Mouse (Mus musculus) stomach, embryonic 14.5 days (tissue): ENCODE measurements at regions not wholly inside any gene's neighbourhood (a gene's known extent, or its start where the extent isn't known, plus 50 kb on each side); places are given as distances from the start of the nearest gene placed in this dataset.

Experiments used
- ATAC-seq: fragments of 200-750 bp; cut with Nextera tagmentation; 2 replicates; pipeline ENCODE4 v1.8.0; 2017; ENCODE audit warnings: low read depth, moderate TSS enrichment; ENCODE audit not compliant: insufficient number of reproducible peaks, insufficient read depth, low FRiP score
- H3K27ac ChIP-seq: fragments of 300-500 bp; sonication (generic); 2 replicates; pipeline ENCODE4 v1.5.1; 2014; ENCODE audit warnings: mild to moderate bottlenecking, low read length, moderate library complexity, mixed read lengths
- H3K27me3 ChIP-seq: fragments of 300-500 bp; sonication (generic); 2 replicates; pipeline ENCODE4 v1.6.1; 2014; ENCODE audit warnings: low read length, control low read depth, mixed read lengths; ENCODE audit not compliant: control insufficient read depth, insufficient read depth
- H3K36me3 ChIP-seq: fragments of 300-500 bp; sonication (generic); 2 replicates; pipeline ENCODE4 v1.6.1; 2014; ENCODE audit warnings: mild to moderate bottlenecking, control low read depth, low read length, moderate library complexity, mixed read lengths; ENCODE audit not compliant: control insufficient read depth, insufficient read depth
- H3K4me1 ChIP-seq: fragments of 300-500 bp; sonication (generic); 2 replicates; pipeline ENCODE4 v1.6.1; 2014; ENCODE audit warnings: low read length, control low read depth, mixed read lengths; ENCODE audit not compliant: control insufficient read depth, insufficient read depth
- H3K4me2 ChIP-seq: fragments of 300-500 bp; sonication (generic); replicated peaks from 2 replicates; pipeline ENCODE4 v1.6.1; 2014; ENCODE audit warnings: low read depth, low read length, control low read depth
- H3K4me3 ChIP-seq: fragments of 300-500 bp; sonication (generic); 2 replicates; pipeline ENCODE4 v1.5.1; 2014; ENCODE audit warnings: low read depth, low read length, control low read depth
- H3K9ac ChIP-seq: fragments of 300-500 bp; sonication (generic); replicated peaks from 2 replicates; pipeline ENCODE4 v1.6.1; 2014; ENCODE audit warnings: low read depth, mild to moderate bottlenecking, control low read depth, low read length, moderate library complexity, mixed read lengths
- H3K9me3 ChIP-seq: fragments of 300-500 bp; sonication (generic); 2 replicates; pipeline ENCODE4 v1.6.1; 2016; ENCODE audit warnings: low read depth, low read length, control low read depth; ENCODE audit not compliant: control insufficient read depth
- WGBS: fragments of 180-500 bp; shearing (Covaris S2); extraction: QIAGEN DNeasy Blood & Tissue Kit; methylation state at CpG from one replicate; pipeline ENCODE4 v1.1.7; 2014; 5-methylcytosine and 5-hydroxymethylcytosine counted together

DNA sequence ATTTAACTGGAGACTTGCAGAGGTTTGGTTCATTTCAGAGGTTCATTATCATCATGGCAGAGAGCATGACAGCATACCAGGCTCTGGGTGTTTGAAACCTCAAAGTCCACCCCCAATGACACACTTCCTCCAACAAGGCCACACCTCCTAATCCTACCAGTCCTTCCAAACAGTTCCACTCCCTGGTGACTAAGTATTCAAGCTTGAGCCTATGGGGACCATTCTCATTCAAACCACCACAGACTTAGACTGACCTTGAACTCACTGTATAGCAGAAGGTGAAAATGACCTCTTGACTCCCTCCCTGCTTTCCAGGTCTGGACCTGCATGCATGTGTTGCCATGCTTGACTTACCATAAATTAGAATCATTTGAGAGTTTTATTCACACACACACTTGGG lies 87.6 kb upstream of the Foxn2 start:
- Histone ChIP-seq H3K4me1 (no peaks in the 10 kb centered on the region), H3K9ac (no peak overlapping the region), H3K27ac (no peak overlapping the region), H3K4me2 (no peak overlapping the region), H3K27me3 (no peaks in the 10 kb centered on the region), H3K9me3 (no peaks in the 10 kb centered on the region), H3K36me3 (no peaks in the 10 kb centered on the region), H3K4me3 (no peak overlapping the region)
- ATAC-seq, result no peak

DNA sequence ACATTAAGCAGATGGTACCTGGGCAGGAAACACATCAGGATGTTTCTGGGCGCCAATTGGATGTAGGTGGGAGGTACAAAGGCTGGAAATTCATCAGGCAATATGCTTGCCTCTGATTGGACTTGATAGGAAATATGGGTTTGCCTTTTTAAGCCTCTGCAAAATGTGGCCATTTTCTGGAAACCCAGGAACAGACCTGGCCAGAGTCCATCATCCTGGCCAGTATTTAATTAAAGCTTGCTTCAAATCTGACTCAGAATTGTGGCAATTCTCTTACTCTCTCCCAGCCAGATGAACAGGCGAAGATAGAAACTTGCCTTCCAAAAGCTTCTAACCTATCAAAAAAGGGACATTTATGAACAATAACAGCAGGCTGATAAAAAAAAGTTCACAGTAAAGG lies 79.3 kb upstream of the Foxn2 start:
- H3K36me3 ChIP-seq, result no peaks in the 10 kb centered on the region
- H3K4me3 ChIP-seq, result no peak overlapping the region
- H3K9me3 ChIP-seq, result no peaks in the 10 kb centered on the region
- H3K4me1 ChIP-seq, result no peaks in the 10 kb centered on the region
- no peak for ATAC-seq
- H3K27me3 ChIP-seq, result no peaks in the 10 kb centered on the region
- H3K27ac ChIP-seq, result no peak overlapping the region
- 79% methylated on average over 2 of the region's 2 CpGs for WGBS
- no peak overlapping the region for H3K9ac ChIP-seq
- H3K4me2 ChIP-seq, result no peak overlapping the region

DNA sequence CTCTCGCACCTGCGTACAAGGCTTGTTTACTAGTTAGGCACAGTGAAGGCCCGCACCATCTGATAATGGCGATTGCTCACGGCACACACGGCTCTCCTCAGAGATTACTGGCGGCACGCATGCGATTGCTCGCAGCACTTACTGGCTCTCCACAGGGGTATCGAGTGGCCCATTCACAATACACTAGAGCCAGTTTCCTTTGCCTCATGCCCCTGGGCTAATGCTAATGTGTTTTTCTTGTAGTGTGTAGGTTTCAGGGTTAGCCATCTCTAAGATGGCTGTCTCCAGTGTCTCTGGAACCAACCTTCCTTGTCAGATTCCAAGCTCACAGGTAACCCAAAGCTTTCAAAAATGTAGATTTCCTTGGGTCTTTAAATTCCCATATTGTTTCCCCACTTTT lies 78.1 kb upstream of the Foxn2 start:
- WGBS, result 88% methylated on average over 11 of the region's 11 CpGs
- no peak for ATAC-seq

DNA sequence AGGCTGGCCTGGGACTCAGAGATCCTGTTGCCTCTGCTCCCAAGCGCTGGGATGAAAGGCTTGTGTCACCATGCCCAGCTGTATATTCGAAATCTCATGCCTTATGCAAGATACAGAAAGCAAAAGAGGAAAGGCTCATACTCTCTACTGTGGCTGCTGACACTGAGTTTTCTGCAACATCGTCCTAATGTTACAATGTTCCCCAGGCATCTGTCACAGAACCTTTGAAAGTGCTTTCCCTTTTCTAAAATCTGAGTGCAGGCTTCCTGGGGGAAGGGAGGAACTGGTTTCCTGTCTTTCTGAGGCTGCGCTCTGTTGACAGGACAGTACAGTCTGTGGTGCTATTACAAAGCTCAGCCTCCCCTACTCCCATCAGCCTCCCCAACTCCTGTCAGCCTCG lies 72.6 kb upstream of the Foxn2 start:
- WGBS, result 63% methylated on average over 5 of the region's 5 CpGs
- H3K27me3 ChIP-seq, result no peaks in the 10 kb centered on the region
- H3K36me3 ChIP-seq, result no peaks in the 10 kb centered on the region
- H3K4me1 ChIP-seq, result no peaks in the 10 kb centered on the region
- no peak overlapping the region for H3K4me3 ChIP-seq
- H3K9me3 ChIP-seq, result no peaks in the 10 kb centered on the region
- ATAC-seq, result no peak
- no peak overlapping the region for H3K9ac ChIP-seq
- no peak overlapping the region for H3K4me2 ChIP-seq
- no peak overlapping the region for H3K27ac ChIP-seq

More for the DNA sequence above, 78.1 kb upstream of the Foxn2 start:
- no peaks in the 10 kb centered on the region for H3K27me3 ChIP-seq
- no peak overlapping the region for H3K27ac ChIP-seq
- no peaks in the 10 kb centered on the region for H3K9me3 ChIP-seq
- H3K9ac ChIP-seq, result no peak overlapping the region
- H3K4me3 ChIP-seq, result no peak overlapping the region
- no peaks in the 10 kb centered on the region for H3K36me3 ChIP-seq
- no peaks in the 10 kb centered on the region for H3K4me1 ChIP-seq
- no peak overlapping the region for H3K4me2 ChIP-seq

DNA sequence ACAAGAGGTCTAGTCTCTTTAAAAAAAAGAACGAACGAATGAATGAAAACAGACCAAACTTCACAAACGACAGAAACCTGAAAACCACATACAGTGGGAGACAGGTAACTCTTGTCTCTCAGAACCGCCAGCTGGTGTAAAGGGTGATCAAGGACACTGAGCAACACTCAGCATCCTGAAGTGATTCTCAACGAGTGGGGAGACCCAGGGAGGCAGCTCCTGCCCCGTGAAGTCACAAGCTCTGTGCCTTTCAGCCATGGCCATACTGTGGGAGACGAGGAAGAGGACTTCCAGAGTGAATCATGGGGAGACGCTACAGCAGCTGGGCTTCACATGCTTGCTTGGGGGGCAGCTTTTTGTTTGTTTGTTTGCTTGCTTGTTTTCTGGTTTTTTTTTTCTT lies 70.5 kb upstream of the Foxn2 start:
- H3K27ac ChIP-seq, result no peak overlapping the region
- H3K36me3 ChIP-seq, result no peaks in the 10 kb centered on the region
- H3K9me3 ChIP-seq, result no peaks in the 10 kb centered on the region
- 85% methylated on average over 8 of the region's 8 CpGs for WGBS
- H3K4me2 ChIP-seq, result no peak overlapping the region
- H3K27me3 ChIP-seq, result no peaks in the 10 kb centered on the region
- H3K4me1 ChIP-seq, result no peaks in the 10 kb centered on the region
- no peak overlapping the region for H3K4me3 ChIP-seq
- no peak overlapping the region for H3K9ac ChIP-seq
- ATAC-seq, result no peak

DNA sequence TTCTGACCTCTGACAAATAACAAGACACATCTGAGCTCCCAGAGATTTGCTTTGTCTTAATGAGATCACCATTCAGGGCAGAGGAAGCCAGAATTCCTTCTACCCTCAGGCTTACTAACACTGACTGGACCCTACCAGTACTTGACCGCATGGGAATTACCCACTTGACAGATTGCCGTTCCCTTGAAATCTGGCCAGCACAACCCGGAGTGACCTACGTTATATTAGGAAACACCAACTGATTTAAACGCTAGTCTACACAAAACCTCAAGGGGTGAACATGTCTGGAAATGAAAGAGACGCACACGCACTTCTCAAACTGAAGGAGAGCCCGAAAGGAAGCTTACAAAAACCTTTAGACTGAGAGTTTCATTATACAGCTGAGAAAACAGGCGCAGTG lies 69.8 kb upstream of the Foxn2 start:
- Histone ChIP-seq H3K36me3 (no peaks in the 10 kb centered on the region), H3K9me3 (no peaks in the 10 kb centered on the region), H3K4me1 (no peaks in the 10 kb centered on the region), H3K4me2 (no peak overlapping the region), H3K27me3 (no peaks in the 10 kb centered on the region), H3K9ac (no peak overlapping the region), H3K27ac (no peak overlapping the region), H3K4me3 (no peak overlapping the region)
- 61% methylated on average over 9 of the region's 9 CpGs for WGBS
- no peak for ATAC-seq

DNA sequence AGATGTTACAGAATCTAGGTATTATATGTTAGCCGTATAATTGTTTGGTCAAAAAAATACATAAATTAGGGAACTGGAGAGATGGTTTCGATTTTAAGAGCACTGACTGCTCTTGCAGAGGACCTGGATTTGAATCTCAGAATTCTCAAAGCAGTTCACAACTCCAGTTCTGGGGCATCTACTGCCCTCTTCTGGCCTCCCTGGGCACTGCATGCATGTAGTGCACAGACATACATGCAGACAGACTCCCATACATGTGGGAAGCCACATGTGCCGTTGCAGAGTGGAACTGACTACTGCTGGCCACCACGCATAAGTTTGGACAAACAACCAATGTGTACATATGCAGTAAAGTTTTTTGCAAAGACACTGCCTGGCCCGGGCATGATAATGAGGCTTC lies 62.0 kb upstream of the Foxn2 start:
- no peaks in the 10 kb centered on the region for H3K27me3 ChIP-seq
- no peak overlapping the region for H3K4me2 ChIP-seq
- no peaks in the 10 kb centered on the region for H3K9me3 ChIP-seq
- H3K27ac ChIP-seq, result no peak overlapping the region
- no peak overlapping the region for H3K4me3 ChIP-seq
- no peaks in the 10 kb centered on the region for H3K36me3 ChIP-seq
- WGBS, result 76% methylated on average over 5 of the region's 5 CpGs
- H3K4me1 ChIP-seq, result no peaks in the 10 kb centered on the region
- no peak overlapping the region for H3K9ac ChIP-seq
- ATAC-seq, result no peak

DNA sequence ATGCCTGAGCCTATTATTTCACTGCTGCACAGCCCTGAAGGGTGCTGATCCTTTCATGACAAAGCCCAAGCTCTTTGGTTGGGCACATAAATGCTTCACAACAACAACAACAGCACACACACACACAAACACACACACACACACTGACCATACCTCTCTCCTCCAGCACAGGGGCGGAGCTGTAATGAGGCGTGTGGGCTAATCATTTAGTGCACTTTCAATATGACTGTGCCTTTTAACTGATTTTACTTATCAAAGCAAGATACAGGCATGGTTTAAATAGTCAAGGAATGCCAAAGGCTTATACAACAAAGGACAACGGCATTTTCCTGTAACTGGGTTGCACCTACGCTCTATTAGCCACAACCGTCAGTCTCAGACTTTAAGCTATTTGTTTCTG lies 61.1 kb upstream of the Foxn2 start:
- ATAC-seq, result no peak
- no peaks in the 10 kb centered on the region for H3K27me3 ChIP-seq
- WGBS, result 89% methylated on average over 5 of the region's 5 CpGs
- H3K36me3 ChIP-seq, result no peaks in the 10 kb centered on the region
- no peak overlapping the region for H3K4me2 ChIP-seq
- no peak overlapping the region for H3K4me3 ChIP-seq
- no peak overlapping the region for H3K27ac ChIP-seq
- no peaks in the 10 kb centered on the region for H3K4me1 ChIP-seq
- no peak overlapping the region for H3K9ac ChIP-seq
- no peaks in the 10 kb centered on the region for H3K9me3 ChIP-seq

DNA sequence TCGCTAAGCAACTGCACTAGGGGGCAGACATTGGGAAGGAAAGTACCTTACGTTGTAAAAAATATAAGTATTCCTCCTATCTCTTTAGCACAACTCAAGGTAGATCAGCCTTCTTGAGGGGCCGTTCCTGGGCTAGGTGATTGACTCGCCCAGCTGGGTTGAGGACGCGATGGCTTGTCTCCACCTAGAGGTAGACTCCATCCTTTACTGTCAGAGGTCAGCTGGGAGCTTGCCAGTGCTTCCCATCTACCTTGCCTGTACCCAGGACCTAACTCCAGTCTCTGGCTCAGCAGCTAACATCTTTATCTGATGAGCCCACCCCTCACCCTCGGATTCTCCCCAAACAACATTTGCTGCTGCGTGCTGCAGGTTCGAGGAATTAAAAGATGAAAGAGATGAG lies 59.4 kb upstream of the Foxn2 start:
- no peak for ATAC-seq
- Histone ChIP-seq H3K9me3 (no peaks in the 10 kb centered on the region), H3K27me3 (no peaks in the 10 kb centered on the region), H3K4me3 (no peak overlapping the region), H3K27ac (no peak overlapping the region), H3K36me3 (no peaks in the 10 kb centered on the region), H3K9ac (no peak overlapping the region), H3K4me1 (no peaks in the 10 kb centered on the region), H3K4me2 (no peak overlapping the region)
- WGBS, result 41% methylated on average over 9 of the region's 9 CpGs
